Mouse (Mus musculus) lung, adult 2 months (tissue): Measurements from ENCODE around the gene Spry2.

Experiments used
- CTCF ChIP-seq: fragments of 200-500 bp; IDR thresholded peaks from 2 replicates; pipeline ENCODE4 v1.5.1; 2011; ENCODE audit warnings: mild to moderate bottlenecking, low read length, control low read depth; ENCODE audit not compliant: insufficient read depth
- POLR2A ChIP-seq: fragments of 200-500 bp; IDR thresholded peaks from 2 replicates; pipeline ENCODE4 v1.6.1; 2011; ENCODE audit warnings: low read depth, mild to moderate bottlenecking, control low read depth, low read length, borderline replicate concordance; ENCODE audit errors: extremely low read depth

GRCm38 (mm10) chr14:105924712-105925111 lies 28.1 kb upstream of the Spry2 start:
- no peak for TF ChIP-seq POLR2A
- no peak for TF ChIP-seq CTCF
